Mouse (Mus musculus): Measurements from ENCODE around the gene Gabbr1.
A peak's percentile ranks its signal among the peaks of the same experiment; 100 is the strongest.

Gabbr1 gene

DNA sequence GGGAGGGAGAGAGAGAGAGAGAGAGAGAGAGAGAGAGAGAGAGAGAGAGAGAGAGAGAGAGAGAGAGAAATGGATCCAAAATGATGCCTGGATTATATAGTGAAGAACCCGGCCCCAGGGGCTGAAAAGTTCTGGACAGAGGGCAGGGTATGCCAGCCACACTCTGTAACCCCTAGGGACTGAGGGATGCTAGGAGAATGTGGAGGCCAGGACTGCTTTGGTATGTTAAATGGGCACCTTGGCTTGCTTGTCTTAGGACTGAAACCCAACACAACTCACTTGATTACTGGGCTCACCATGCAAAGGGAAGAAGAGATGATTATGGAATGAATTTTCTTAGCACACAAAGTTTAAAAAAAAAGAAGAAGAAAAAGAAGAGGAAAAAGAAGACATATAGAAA, 32.4 kb downstream of the Gabbr1 start:
- DNase-seq = no peak

- no peak for DNase-seq
Observed at GRCm38 (mm10) chr17:37078990-37079389, 33.2 kb downstream of the Gabbr1 start.

- no peak for DNase-seq
Observed at GRCm38 (mm10) chr17:37080119-37080518, 34.4 kb downstream of the Gabbr1 start.

DNA sequence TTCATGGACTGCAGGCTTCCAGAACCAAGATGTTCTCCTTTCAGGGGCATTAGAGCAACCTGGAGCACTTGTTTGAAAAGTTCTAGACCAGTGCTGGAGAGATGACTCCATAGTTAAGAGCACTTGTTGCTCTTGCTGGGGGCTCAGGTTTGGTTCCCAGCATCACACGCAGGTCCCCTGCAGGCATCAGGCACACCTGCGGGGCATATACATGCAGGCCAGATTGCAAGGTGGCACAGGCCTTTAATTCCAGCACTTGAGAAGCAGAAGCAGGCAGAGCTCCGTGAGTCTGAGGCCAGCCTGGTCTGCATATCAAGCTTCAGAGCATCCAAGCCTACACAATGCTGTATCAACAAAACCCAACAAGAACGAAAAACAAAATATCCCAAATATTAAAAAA, 35.9 kb downstream of the Gabbr1 start:
- DNase-seq = no peak

DNA sequence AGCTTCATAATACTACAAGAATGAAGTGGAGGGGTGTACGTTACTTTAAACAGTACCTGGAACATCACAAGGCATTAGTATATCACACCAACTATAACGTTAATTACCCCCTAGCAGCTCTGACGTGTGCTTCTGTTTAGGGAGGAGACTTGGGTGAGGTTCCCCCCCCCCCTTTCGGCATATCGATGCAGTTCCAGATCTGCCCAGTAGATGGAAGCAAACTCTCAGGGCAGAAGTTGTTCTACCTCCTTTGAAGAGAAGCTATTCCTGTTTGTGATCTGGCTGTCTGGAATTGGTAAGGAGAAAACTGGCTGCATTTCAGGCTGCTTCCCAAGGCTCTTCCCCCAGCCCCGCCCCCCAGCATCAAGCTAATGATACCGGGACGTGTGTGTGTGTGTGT, 37.6 kb downstream of the Gabbr1 start:
- peak; percentile 77 to 85 for DNase-seq

DNA sequence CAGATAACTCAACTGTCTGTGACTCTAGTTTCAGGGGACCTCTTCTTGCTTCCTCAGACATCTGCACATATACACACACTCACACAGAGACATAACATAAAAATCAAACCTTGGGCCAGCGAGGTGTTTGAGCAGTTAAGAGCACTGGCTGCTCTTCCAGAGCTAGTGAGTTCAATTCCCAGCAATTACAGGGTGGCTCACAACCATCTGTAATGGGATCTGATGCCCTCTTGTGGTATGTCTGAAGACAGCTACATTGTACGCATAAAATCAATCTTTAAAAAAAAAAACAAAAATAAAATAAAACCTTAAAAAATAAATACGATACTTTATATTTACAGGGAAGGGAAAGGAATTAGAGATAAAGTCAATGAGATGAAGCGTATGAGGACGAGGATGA, 38.9 kb downstream of the Gabbr1 start:
- no peak for DNase-seq

DNA sequence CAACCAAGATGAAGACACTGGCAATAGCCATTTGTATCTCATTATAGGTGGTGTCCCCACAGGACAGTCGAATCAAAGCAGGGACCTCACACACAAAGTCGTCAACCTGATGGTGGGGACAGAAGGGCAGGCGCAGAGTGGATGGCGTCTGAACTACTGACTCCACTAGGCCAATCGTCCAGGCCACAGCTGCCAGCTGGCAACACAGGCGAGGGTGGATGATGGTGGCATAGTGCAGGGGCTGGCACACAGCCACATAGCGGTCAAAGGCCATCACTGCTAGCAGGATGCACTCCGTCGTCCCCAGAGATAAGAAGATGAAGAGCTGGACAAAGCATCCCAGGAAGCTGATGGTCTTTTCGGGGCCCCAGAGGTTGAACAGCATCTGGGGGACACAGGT, 39.8 kb downstream of the Gabbr1 start:
- DNase-seq = peak in 1 of 2 experiments; percentile 55

- no peak for DNase-seq
Observed at GRCm38 (mm10) chr17:37088399-37088798, 42.6 kb downstream of the Gabbr1 start, which contains the start of gene Olfr90. TSS of gene Olfr90 (minus strand) at chr17:37088499.

DNA sequence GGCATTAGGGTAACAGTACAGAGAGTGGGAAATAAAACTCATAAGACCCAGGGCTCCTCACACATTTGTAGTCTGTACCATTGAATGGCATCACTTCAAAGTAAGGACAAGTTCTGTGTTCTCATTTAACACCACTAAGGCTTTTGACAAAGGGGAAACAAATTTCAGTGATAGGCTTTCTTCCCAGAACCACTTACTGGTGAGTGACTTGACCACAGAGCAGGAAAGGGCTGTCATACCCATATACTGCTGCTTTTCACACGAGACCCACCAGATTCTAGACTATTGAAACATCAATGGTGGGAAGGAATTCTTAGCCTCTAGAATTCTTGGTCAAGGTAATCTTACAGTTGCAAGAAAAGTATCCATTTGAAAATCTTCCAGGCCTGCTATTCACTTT, 46.4 kb downstream of the Gabbr1 start:
- DNase-seq = no peak

GRCm38 (mm10) chr17:37093289-37093688, 47.5 kb downstream of the Gabbr1 start:
- peak; percentile 78 to 88 for DNase-seq

- no peak for DNase-seq
Observed at GRCm38 (mm10) chr17:37098178-37098577, 52.4 kb downstream of the Gabbr1 start, which contains the start of gene Olfr91. TSS of gene Olfr91 (minus strand) at chr17:37098278.

GRCm38 (mm10) chr17:37119988-37120387, 74.2 kb downstream of the Gabbr1 start, which contains the start of gene Olfr92:
TSS of gene Olfr92 (minus strand) at chr17:37120088.
- DNase-seq = no peak

All from cerebellum, postnatal 14 days (tissue).